Comparison of ENCODE assay signal across 8 mouse cellular contexts in the genomic region with DNA sequence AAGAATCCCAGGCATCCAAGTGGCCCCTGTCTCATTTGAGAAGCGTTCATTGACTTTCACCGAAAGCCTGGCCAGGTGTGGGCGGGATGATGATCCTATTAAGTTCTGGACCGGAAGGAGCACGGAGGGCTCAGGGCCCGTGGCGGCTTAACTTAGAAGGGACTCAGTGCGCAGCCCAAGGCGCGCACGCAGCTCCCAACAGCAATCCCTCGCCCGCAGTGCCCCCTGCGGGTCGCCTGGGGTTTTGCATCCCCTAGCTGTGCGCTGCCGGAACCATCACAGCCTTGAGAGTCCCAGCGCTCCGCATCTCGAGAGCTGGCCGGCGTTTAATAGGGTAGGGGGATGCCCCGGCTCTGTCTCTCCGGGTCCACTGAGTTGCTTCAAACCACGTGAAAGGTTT. TPM values are rescaled to one million over a fixed set of nuclear protein-coding genes. Genes with fewer than 3 reads are reported as not detected.
A peak's percentile ranks its signal among the peaks of the same experiment; 100 is the strongest.
DNase-seq lines count a peak whose midpoint lies in the region; ATAC-seq and TF ChIP-seq lines count a peak whose summit lies in the region.

No protein-coding gene starts in this region.

- DNase-seq in G1E (ENCODE audit: low spot score), result no peak
- peak; percentile 55 for DNase-seq in cerebellum, adult 9-11 months
- peak; percentile 59 to 78 for DNase-seq in frontal cortex, postnatal 10 days (ENCODE audit: low spot score in 2 of 2)
- DNase-seq in hindbrain, embryonic 11.5 days (ENCODE audit: low spot score), result peak; percentile 98
- DNase-seq in layer of hippocampus, adult 9-11 months, result peak; percentile 74
- DNase-seq in lung, postnatal 0 days (ENCODE audit: low spot score), result peak; percentile 78
- DNase-seq in ovary, postnatal 36 days (ENCODE audit: low spot score), result peak; percentile 85
- peak; percentile 81 for DNase-seq in thymus, postnatal 14 days

- peak overlapping the region; percentile 69 for H3K9ac ChIP-seq in hindbrain, embryonic 11.5 days (ENCODE audit: low read depth, low read length)
- no peak overlapping the region for H3K9ac ChIP-seq in lung, postnatal 0 days (replicated peaks; ENCODE audit: low read depth)

- H3K9me3 ChIP-seq in G1E (replicated peaks), result no peaks in the 10 kb centered on the region
- no peaks in the 10 kb centered on the region for H3K9me3 ChIP-seq in hindbrain, embryonic 11.5 days (ENCODE audit: control insufficient read depth, low read length)
- H3K9me3 ChIP-seq in lung, postnatal 0 days (ENCODE audit: low read length), result no peaks in the 10 kb centered on the region

- H3K4me2 ChIP-seq in hindbrain, embryonic 11.5 days (replicated peaks; ENCODE audit: low read depth, low read length), result peak overlapping the region; percentile 75
- peak overlapping the region; percentile 33 for H3K4me2 ChIP-seq in lung, postnatal 0 days (replicated peaks; ENCODE audit: low read depth, low read length)

- H3K36me3 ChIP-seq in G1E (replicated peaks), result no peaks in the 10 kb centered on the region
- no peaks in the 10 kb centered on the region for H3K36me3 ChIP-seq in hindbrain, embryonic 11.5 days (ENCODE audit: control insufficient read depth, insufficient read depth, low read length)
- H3K36me3 ChIP-seq in lung, postnatal 0 days (ENCODE audit: insufficient read depth, low read length), result no peaks in the 10 kb centered on the region

- no peak overlapping the region for H3K4me3 ChIP-seq in G1E (ENCODE audit: low read depth, low read length)
- H3K4me3 ChIP-seq in hindbrain, embryonic 11.5 days (ENCODE audit: low read depth, low read length), result peak overlapping the region; percentile 47
- H3K4me3 ChIP-seq in lung, postnatal 0 days (ENCODE audit: low read depth, low read length), result peak overlapping the region; percentile 10; the same call in 1 of the 2 replicates

- peaks cover 43% of the 10 kb centered on the region for H3K27me3 ChIP-seq in G1E (ENCODE audit: insufficient read depth, low read length)
- H3K27me3 ChIP-seq in hindbrain, embryonic 11.5 days (ENCODE audit: control insufficient read depth, insufficient read depth, low read length), result peaks cover 44% of the 10 kb centered on the region
- H3K27me3 ChIP-seq in lung, postnatal 0 days (replicated peaks; ENCODE audit: insufficient read depth, low read length), result peaks cover 53% of the 10 kb centered on the region

- H3K4me1 ChIP-seq in G1E (ENCODE audit: insufficient read depth, low read depth, low read length), result peaks cover 4% of the 10 kb centered on the region; the same call in 1 of the 2 replicates
- peaks cover 8% of the 10 kb centered on the region for H3K4me1 ChIP-seq in hindbrain, embryonic 11.5 days (replicated peaks; ENCODE audit: control insufficient read depth, insufficient read depth, low read length)
- H3K4me1 ChIP-seq in lung, postnatal 0 days (ENCODE audit: insufficient read depth, low read depth, low read length), result peaks cover 17% of the 10 kb centered on the region

- 0 out of 2 replicates have a peak, but pooled peaks have one; percentile 29 for TF ChIP-seq CTCF in G1E (IDR thresholded peaks at IDR 0.05; ENCODE audit: low read depth, low read length)
- peak; percentile 87 for TF ChIP-seq CTCF in lung, postnatal 0 days (IDR thresholded peaks at IDR 0.05)

- H3K27ac ChIP-seq in hindbrain, embryonic 11.5 days (ENCODE audit: low read depth, low read length), result peak overlapping the region; percentile 71
- no peak overlapping the region for H3K27ac ChIP-seq in lung, postnatal 0 days (ENCODE audit: low read length)

- WGBS in hindbrain, embryonic 11.5 days, result 0% methylated on average over 25 of the region's 25 CpGs
- WGBS in lung, postnatal 0 days, result under 1% methylated on average over 24 of the region's 25 CpGs

- TF ChIP-seq EP300 in lung, postnatal 0 days (IDR thresholded peaks at IDR 0.05), result no peak

- no peak for ATAC-seq in G1E (ENCODE audit: extremely low read depth, insufficient number of reproducible peaks, low FRiP score, poor library complexity, severe bottlenecking)
- ATAC-seq in hindbrain, embryonic 11.5 days (ENCODE audit: low FRiP score), result peak; percentile 42
- peak; percentile 72 for ATAC-seq in lung, postnatal 0 days

RNA-seq across cellular contexts. Expression of a gene that starts 1.4 kb away (rescaled TPM):
- not detected in 2 replicates for total RNA-seq in G1E (2014; fragmentation: Nextera tagmentation)
- total RNA-seq in G1E (2017), result 0.05 and 0.06 TPM in 2 replicates
- polyA plus RNA-seq in G1E (2012), result not detected in 2 replicates
- polyA plus RNA-seq in hindbrain, embryonic 11.5 days (2014; fragmentation: Nextera tagmentation; extraction: Ambion mirVana), result 27.7 and 29.6 TPM in 2 replicates
- 0.43 and 0.50 TPM in 2 replicates for polyA plus RNA-seq in lung, postnatal 0 days (2015; fragmentation: Nextera tagmentation; extraction: Ambion mirVana)

Comparison
In these comparisons a context has a peak if more than half of its experiments do, and no peak if none do; other contexts are left out.
1. RNA of a gene that starts 1.4 kb away (polyA plus RNA-seq): 27.7 to 29.6 TPM in hindbrain, embryonic 11.5 days; 0.43 to 0.50 TPM in lung, postnatal 0 days and not detected in G1E; every median in the first group is over 10 times any median in the second.